In the genomic region with DNA sequence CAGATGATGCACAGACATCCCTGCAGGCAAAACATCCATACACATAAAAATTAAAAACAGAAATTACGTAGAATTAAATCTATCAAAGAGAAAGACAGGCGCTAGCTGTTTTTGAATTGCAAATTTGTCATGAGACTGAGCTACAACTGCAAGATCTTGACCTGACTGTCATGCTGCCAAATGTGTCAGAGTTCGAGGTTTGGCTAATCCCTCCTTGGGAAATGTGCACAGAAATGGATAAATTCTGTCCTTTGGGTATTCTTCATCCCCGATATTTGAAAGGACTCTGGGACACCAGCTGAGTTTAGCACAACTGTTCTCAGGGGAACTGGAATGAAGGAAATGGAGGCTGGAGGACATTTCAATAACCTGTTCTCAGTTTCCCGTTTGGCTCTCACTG, we compare ENCODE assay signal across 15 mouse cellular contexts. TPM values are rescaled to one million over a fixed set of nuclear protein-coding genes. Genes with fewer than 3 reads are reported as not detected.
A peak's percentile ranks its signal among the peaks of the same experiment; 100 is the strongest.
DNase-seq lines count a peak whose midpoint lies in the region; ATAC-seq lines count a peak whose summit lies in the region.
"Had no signal": no experiment of that assay in that cellular context is flagged by ENCODE, and none has a peak within 500 bp of the region (broad histone marks: within the 10 kb centered on the region; RNA-seq: fewer than 3 reads in every experiment).

No protein-coding gene starts in this region.

- H3K36me3 ChIP-seq in kidney, embryonic 16.5 days (ENCODE audit: insufficient read depth, low read length), result no peaks in the 10 kb centered on the region
- no peaks in the 10 kb centered on the region for H3K36me3 ChIP-seq in stomach, embryonic 14.5 days (ENCODE audit: control insufficient read depth, insufficient read depth, low read length)
- H3K36me3 ChIP-seq in hindbrain, embryonic 16.5 days (ENCODE audit: control insufficient read depth, insufficient read depth, low read length), result no peaks in the 10 kb centered on the region
- H3K36me3 ChIP-seq: limb, embryonic 13.5 days; midbrain, embryonic 10.5 days had no signal

- WGBS in kidney, embryonic 16.5 days, result 80% methylated on average over 5 of the region's 5 CpGs
- 74% methylated on average over 5 of the region's 5 CpGs for WGBS in stomach, embryonic 14.5 days
- WGBS in hindbrain, embryonic 16.5 days, result 70% methylated on average over 5 of the region's 5 CpGs

- H3K9ac ChIP-seq in kidney, embryonic 16.5 days (replicated peaks; ENCODE audit: low read length), result no peak overlapping the region
- no peak overlapping the region for H3K9ac ChIP-seq in stomach, embryonic 14.5 days (replicated peaks; ENCODE audit: low read depth, low read length)
- no peak overlapping the region for H3K9ac ChIP-seq in hindbrain, embryonic 16.5 days (ENCODE audit: low read depth, low read length)
- H3K9ac ChIP-seq: limb, embryonic 13.5 days; liver, postnatal 0 days had no signal

- peak; percentile 65 for DNase-seq in adrenal gland, postnatal 14 days
- no peak for DNase-seq in adrenal gland, postnatal 4 days (ENCODE audit: low spot score in 2 of 2)
- DNase-seq in kidney, adult 9 months, result peak; percentile 71
- peak; percentile 39 for DNase-seq in heart, postnatal 4 days
- no peak for DNase-seq in spleen, postnatal 36 days (ENCODE audit: low spot score in 2 of 2)
- DNase-seq: cerebellum, postnatal 25 days; gastrocnemius, postnatal 10 days; liver, postnatal 0 days; right cerebral cortex, postnatal 14 days had no signal

- H3K4me2 ChIP-seq in kidney, embryonic 16.5 days (replicated peaks; ENCODE audit: low read depth, low read length), result no peak overlapping the region
- H3K4me2 ChIP-seq in stomach, embryonic 14.5 days (replicated peaks; ENCODE audit: low read depth, low read length), result no peak overlapping the region
- H3K4me2 ChIP-seq in hindbrain, embryonic 16.5 days (ENCODE audit: low read length), result no peak overlapping the region
- H3K4me2 ChIP-seq: limb, embryonic 13.5 days had no signal

- no peaks in the 10 kb centered on the region for H3K27me3 ChIP-seq in kidney, embryonic 16.5 days (ENCODE audit: insufficient read depth, low read length)
- H3K27me3 ChIP-seq in stomach, embryonic 14.5 days (ENCODE audit: control insufficient read depth, insufficient read depth, low read length), result no peaks in the 10 kb centered on the region
- H3K27me3 ChIP-seq in hindbrain, embryonic 16.5 days (replicated peaks; ENCODE audit: control insufficient read depth, insufficient read depth, low read length), result no peaks in the 10 kb centered on the region
- H3K27me3 ChIP-seq: limb, embryonic 13.5 days had no signal

- peaks cover 19% of the 10 kb centered on the region for H3K4me1 ChIP-seq in kidney, embryonic 16.5 days (ENCODE audit: insufficient read depth, low read length)
- 0 out of 2 replicates have a peak, but pooled peaks cover 3% of the 10 kb centered on the region for H3K4me1 ChIP-seq in stomach, embryonic 14.5 days (ENCODE audit: control insufficient read depth, insufficient read depth, low read length)
- no peaks in the 10 kb centered on the region for H3K4me1 ChIP-seq in hindbrain, embryonic 16.5 days (ENCODE audit: control insufficient read depth, insufficient read depth, low read depth, low read length)

- no peaks in the 10 kb centered on the region for H3K9me3 ChIP-seq in kidney, embryonic 16.5 days (ENCODE audit: low read length)
- H3K9me3 ChIP-seq in stomach, embryonic 14.5 days (ENCODE audit: control insufficient read depth, low read depth, low read length), result no peaks in the 10 kb centered on the region
- no peaks in the 10 kb centered on the region for H3K9me3 ChIP-seq in hindbrain, embryonic 16.5 days (ENCODE audit: control insufficient read depth, low read length)
- H3K9me3 ChIP-seq: limb, embryonic 13.5 days; midbrain, embryonic 10.5 days had no signal

- ATAC-seq in kidney, embryonic 16.5 days (ENCODE audit: low FRiP score, low TSS enrichment), result no peak
- no peak for ATAC-seq in stomach, embryonic 14.5 days (ENCODE audit: insufficient number of reproducible peaks, insufficient read depth, low FRiP score, low read depth)
- ATAC-seq in hindbrain, embryonic 16.5 days, result no peak
- ATAC-seq: inflammation-experienced regulatory T-cells, adult 6 months; liver, postnatal 0 days had no signal

- no peak overlapping the region for H3K27ac ChIP-seq in kidney, embryonic 16.5 days (ENCODE audit: low read length)
- peak overlapping the region; percentile 76 for H3K27ac ChIP-seq in stomach, embryonic 14.5 days (ENCODE audit: low read length)
- H3K27ac ChIP-seq in hindbrain, embryonic 16.5 days (ENCODE audit: low read depth, low read length), result no peak overlapping the region
- H3K27ac ChIP-seq: limb, embryonic 13.5 days; midbrain, embryonic 10.5 days had no signal

- no peak overlapping the region for H3K4me3 ChIP-seq in kidney, embryonic 16.5 days (ENCODE audit: low read length)
- no peak overlapping the region for H3K4me3 ChIP-seq in stomach, embryonic 14.5 days (ENCODE audit: low read depth, low read length)
- no peak overlapping the region for H3K4me3 ChIP-seq in hindbrain, embryonic 16.5 days (ENCODE audit: low read length)
- H3K4me3 ChIP-seq: limb, embryonic 13.5 days; midbrain, embryonic 10.5 days had no signal

RNA-seq across cellular contexts. Expression of gene Gcnt2, which starts 41.7 kb away (rescaled TPM):
- 11.3 and 13.1 TPM in 2 replicates for total RNA-seq in adrenal gland, postnatal 14 days (2021)
- total RNA-seq in adrenal gland, postnatal 4 days (2021), result 10 to 100 TPM; 10.3 to 11.0 TPM
- 5.9 and 8.0 TPM in 2 replicates for polyA plus RNA-seq in kidney, embryonic 16.5 days (2015; fragmentation: Nextera tagmentation; extraction: Ambion mirVana)
- total RNA-seq in heart, postnatal 4 days (2021), result 10 to 100 TPM; 12.7 to 14.5 TPM
- polyA plus RNA-seq in stomach, embryonic 14.5 days (2014; fragmentation: Nextera tagmentation; extraction: Ambion mirVana), result 8.3 and 8.4 TPM in 2 replicates
- 5.3 and 7.1 TPM in 2 replicates for polyA plus RNA-seq in hindbrain, embryonic 16.5 days (2015; fragmentation: Nextera tagmentation; extraction: Ambion mirVana)

Comparison
In these comparisons a context has a peak if more than half of its experiments do, and no peak if none do; other contexts are left out.
1. DNase-seq: peak in adrenal gland, postnatal 14 days (single experiment), kidney, adult 9 months (single experiment) and heart, postnatal 4 days (single experiment); none in adrenal gland, postnatal 4 days (0 of 2) and spleen, postnatal 36 days (0 of 2).